Mouse (Mus musculus): ENCODE measurements around the gene Cdk9.

DNA sequence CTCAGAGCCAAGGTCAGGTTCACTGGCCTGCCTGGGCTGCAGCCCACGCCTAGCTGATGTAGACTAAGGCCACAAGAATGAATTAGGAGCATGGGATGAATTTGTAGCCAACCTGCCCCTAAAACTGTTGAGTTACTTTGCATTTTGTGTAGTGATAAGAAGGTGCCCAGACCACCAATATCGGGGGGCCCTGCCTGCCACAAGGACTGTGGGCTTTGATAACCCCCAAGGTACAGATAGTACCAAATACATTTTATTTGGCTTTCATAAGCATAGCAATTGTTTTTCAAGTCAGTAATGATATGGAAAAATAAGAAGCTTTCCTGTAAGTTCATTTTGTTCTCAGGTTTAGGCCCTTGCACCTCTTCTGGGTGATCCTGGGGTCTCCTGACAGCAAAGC lies 54.0 kb downstream of the Cdk9 start:
- no peak for TF ChIP-seq GATA1 (IDR thresholded peaks at IDR 0.05; ENCODE audit: borderline replicate concordance, low read length)
- peak; percentile 29; the same call in 1 of the 2 replicates for TF ChIP-seq TAL1 (conservative IDR thresholded peaks at IDR 0.05; ENCODE audit: low read depth, low read length)
- no peak for TF ChIP-seq CTCF (IDR thresholded peaks at IDR 0.05; ENCODE audit: low read depth, low read length)
- TF ChIP-seq POLR2AphosphoS5 (IDR thresholded peaks at IDR 0.05; ENCODE audit: insufficient replicate concordance, low read depth, low read length), result no peak

Data from G1E (cell line).